Mouse (Mus musculus) bone marrow macrophage, adult 2 months (primary cell): ENCODE results near the gene Stk32c.

ENCODE experiments used
- CTCF ChIP-seq: IDR thresholded peaks from 2 replicates; pipeline ENCODE4 v1.5.1; 2012; ENCODE audit warnings: low read depth, mild to moderate bottlenecking, low read length, moderate library complexity
- POLR2A ChIP-seq: IDR thresholded peaks from 2 replicates; pipeline ENCODE4 v1.6.1; 2012; ENCODE audit warnings: mild to moderate bottlenecking, low read depth, low read length, borderline replicate concordance

DNA sequence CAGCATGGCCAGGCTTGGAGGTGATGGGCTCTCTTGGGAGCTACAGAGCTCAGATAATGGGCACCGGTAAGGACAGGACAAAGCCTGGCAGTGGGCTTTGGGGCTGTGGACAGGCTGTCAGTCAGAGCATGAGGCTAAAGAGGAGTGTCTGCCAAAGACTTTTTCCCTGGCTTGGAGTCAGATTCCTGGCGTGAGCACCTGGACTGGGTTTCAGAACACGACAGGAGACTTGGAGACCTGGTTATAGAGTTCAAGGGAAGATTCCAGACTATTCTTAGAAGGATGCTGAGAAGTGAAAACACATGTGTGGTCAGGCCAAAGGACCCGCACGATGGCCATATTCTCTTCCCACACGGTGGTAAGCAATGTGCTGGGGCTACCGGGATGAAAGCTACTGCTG is 107.4 kb downstream of the Stk32c start:
- no peak for TF ChIP-seq POLR2A
- no peak for TF ChIP-seq CTCF
